Mouse (Mus musculus): ENCODE measurements at regions not wholly inside any gene's neighbourhood (a gene's known extent, or its start where the extent isn't known, plus 50 kb on each side); places are given as distances from the start of the nearest gene placed in this dataset.

DNA sequence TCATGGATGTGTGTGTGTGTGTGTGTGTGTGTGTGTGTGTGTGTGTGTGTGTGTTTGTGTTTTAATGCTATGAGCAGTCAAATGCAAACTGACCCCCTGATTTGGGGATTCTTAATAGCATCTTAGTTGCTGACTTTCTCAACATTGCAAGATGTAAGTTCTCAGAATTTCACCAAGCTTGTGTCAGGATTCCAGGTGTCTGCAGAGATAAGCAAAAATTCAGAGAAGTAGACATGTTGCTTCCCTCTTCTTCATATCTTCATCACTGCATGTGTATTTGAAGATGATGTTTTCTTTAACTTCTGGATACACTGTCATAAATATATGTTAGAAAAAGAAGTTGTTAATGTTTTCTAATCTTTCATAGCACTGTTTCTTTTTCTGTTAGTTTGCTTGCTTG is 383.0 kb upstream of the Cobl start:
- no peak for TF ChIP-seq CTCF (IDR thresholded peaks at IDR 0.05)
- TF ChIP-seq EP300 (IDR thresholded peaks at IDR 0.05): no peak
